Mouse (Mus musculus): ENCODE results near the gene Ccdc127.

Gene Ccdc127

DNA sequence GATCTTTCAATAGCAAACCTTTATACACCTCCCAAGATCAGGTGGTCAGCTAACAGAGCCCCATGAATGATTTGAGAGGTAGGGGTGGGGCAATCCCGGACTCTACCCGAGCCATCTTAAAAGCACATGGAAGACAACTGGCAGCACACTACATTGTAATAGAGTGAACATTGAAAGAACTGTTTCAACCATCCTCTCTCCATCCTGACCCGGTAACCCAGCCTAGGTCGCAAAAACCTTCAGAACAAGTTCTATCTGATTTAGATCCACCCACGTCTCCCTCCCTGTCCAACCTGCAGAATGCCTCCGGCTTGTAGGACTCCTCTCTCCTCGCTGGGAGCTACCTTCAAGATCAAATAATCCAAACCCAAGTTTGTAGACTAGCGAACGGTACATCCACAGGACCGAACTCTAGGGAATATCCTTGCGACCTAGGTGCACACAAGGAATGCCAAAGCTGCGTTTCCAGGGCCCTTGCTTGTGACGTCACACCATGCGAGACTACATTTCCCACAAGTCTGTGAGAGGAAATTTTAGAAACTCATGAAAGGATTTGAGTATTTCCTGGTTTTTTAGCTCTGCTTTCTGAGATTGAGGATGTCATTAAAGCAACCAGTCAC, 40.4 kb downstream of the Ccdc127 start, which contains the start of gene Zfp72:
Gene Zfp72, minus strand, starts transcription at position 466 of the 620 bp plus-strand sequence.
- peak; percentile 85 for DNase-seq

DNA sequence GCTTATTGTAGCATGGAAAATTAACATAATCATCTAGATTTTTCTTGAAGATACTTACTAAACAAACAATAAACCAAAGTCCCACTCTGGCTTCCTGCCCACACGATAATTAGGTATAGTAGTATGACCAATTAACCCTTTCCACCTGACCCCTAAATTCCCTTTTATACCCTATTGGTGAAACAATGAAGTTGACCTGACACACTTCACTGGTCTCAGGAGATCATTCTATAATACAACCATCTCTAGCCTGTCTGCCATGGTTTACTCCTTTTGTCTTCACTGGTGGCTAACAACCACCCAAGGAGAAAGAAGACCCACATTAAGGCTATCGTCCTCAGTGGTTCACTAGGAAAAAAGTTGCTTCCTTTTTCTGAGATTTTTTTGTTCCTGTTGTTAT, 41.0 kb downstream of the Ccdc127 start:
- DNase-seq: peak; percentile 15

DNA sequence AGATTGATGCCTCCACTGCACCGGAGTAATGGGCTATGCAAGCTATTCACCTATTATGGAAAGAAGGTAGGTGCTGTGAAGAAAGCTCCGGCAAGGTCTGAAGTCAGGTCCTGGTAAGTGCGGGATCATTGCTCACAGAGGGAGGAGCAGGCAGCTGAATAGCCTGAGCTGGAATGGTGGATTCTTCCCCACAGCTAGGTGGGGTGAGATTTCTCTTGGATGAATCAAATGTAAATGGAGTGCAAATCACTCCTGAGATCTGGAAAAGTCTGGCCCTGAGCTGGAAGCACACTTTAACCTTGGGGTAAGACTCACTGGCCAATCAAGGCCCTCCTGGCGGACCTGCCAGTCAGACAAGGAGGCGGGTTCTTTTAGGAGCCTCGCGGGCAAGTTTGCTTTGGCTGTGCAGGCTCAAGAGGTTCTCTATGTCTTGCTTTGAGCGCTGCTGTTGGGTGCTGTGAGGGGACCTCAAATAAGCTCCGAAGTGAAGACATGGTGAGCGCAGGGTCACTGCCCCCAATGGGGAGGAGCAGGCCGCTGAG, 49.3 kb downstream of the Ccdc127 start, which contains the start of gene Ftl1-ps1:
Gene Ftl1-ps1, plus strand, starts transcription at position 397 of the 542 bp plus-strand sequence.
- peak; percentile 3 for DNase-seq

All from kidney, adult 9 months (tissue).